Mouse (Mus musculus) frontal cortex, postnatal 36 days (tissue): ENCODE measurements at regions not wholly inside any gene's neighbourhood (a gene's known extent, or its start where the extent isn't known, plus 50 kb on each side); places are given as distances from the start of the nearest gene placed in this dataset.

Experiments
- DNase-seq, 2 experiments: peaks; one replicate each; pipeline ENCODE4 v3.0.0; 2022; ENCODE audit warnings: low spot score in 2 of 2

DNA sequence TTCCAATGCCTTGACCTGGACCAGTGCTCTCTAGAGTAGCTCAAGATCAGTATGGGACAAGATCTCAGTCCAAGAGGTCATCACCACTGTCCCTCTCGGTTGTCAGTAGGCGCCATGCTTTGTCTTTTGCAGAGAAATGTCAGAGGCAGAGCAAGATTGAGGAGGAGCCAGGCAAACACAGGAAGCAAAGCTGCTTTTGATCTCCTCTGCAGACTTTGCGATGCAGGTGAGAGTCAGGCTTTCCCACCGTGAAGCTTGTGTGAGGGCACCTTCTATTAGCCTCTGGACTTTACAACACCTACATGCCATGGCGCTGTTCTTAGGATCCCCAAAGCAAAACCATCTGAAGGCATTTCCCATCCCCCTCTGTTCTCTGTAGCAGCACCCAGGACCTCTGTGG, 68.0 kb upstream of the Ppm1b start:
- no peak for DNase-seq

DNA sequence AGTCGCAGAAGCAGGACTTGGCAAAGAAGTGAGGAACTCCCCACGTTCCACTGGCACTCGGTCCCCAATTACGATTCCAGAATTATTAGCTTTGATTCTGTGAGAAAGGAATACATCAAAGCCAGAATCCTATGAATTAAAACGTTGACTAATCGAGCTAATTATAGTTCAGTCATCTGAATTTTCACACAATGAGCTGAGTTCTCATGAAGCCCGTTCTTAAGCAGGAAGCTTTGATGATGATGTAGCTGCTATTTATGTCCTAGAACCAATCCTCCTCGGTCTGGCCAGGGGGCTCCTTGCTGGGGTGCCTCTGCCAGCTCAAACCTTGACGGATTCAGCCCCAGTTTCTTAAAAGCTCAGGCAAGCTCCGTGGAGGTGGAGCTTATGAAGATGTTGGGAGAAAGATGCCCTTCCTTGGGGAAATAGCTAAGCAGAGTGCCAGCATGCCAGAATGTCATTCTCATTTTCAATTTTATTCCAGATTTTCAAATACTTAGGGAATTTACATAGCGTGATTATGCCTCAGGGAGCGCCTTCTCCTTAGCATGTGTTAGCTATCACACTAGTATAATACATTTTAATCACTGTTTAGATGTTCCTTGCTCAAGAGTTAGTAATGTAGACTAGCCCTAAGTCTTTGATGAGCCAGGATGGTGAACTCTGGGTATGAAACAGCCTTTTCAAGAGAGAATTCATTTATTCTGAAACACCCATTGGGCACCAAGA, 65.5 kb upstream of the Ppm1b start:
- no peak for DNase-seq

DNA sequence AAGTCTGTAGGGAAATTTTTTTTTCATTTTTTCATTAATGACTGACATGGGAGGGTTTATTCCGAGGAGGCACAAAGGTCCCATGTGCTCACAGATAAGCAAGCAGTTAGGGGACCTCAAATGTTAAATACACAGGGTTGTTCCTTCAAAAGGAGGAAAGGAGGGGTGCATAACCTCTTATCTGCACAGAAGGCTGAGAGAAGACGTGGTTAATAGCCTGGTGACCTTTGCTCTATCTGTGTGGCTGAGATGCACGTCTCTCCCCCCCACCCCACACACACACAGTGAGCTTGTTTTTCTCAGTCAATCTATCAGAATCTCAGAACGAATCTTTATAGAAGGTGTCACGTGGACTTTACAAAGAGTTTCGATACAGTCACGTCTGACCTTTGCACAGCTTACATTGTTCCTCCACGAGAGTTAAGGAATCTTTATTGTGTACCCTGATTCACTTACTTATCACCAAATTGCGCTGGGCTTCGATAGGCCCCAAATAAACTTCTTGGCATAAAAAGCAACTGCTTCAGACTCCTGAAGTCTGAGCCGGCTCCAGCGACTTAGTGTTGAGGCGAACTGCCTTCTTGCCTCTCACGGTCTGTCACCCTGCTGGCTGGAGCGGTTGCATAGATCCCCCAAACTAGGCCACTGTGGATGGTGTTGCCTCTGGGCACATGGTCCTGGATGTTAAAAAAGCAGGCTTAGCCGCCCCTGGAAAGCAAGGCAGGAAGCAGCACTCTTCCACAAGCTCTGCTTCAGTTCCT, 63.1 kb upstream of the Ppm1b start:
- no peak for DNase-seq

- no peak for DNase-seq
These were observed 61.0 kb upstream of the Ppm1b start for GRCm38 (mm10) chr17:84895526-84895925.

GRCm38 (mm10) chr17:84896572-84896971, 60.0 kb upstream of the Ppm1b start:
- no peak for DNase-seq

DNA sequence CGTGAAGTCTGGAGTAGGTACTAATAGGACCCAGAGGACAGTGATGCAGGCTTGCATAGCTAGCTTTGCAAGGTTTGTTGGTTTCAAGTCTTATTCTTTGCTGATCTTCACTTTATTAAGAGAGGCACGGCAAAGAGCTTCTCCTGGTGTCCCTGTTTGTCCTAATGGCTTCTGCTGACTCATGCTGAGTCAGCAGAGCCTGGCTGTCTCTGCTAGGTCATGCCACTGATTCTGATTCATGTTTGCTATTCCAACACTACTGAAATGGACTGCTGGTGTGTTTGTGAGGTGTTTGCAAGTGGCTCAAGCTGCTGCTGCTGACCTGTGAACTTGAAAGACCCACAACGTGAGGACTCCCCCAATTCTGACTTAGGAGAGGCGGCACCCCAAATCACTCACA, 58.1 kb upstream of the Ppm1b start:
- no peak for DNase-seq

- no peak for DNase-seq
These were observed 52.8 kb upstream of the Ppm1b start for GRCm38 (mm10) chr17:84903625-84904337.
